Mouse (Mus musculus) layer of hippocampus, adult 2 months (tissue): ENCODE data around the gene Rpl23. TPM values are rescaled to one million over a fixed set of nuclear protein-coding genes. Genes with fewer than 3 reads are reported as not detected.

Experiments used
- DNase-seq, 2 experiments: peaks; one replicate each; pipeline ENCODE4 v3.0.0; 2022; ENCODE audit warnings: low spot score in 2 of 2
- H3K27ac ChIP-seq: fragments of 200-600 bp; 2 replicates; pipeline ENCODE4 v1.8.1; 2022
- H3K4me3 ChIP-seq: fragments of 200-600 bp; 2 replicates; pipeline ENCODE4 v1.8.1; 2022; ENCODE audit warnings: mild to moderate bottlenecking
- CTCF ChIP-seq: fragments of 200-600 bp; conservative IDR thresholded peaks from 2 replicates; pipeline ENCODE4 v1.8.1; 2022; ENCODE audit warnings: antibody characterized with exemption, mild to moderate bottlenecking, moderate library complexity
- total RNA-seq, 2 experiments: library from RNA; stranded (reverse); gene quantifications; 2 replicates each; pipeline ENCODE4 v1.2.3; 2021

Rpl23 gene
- total RNA-seq, 2 experiments from 2014 or later = 361 to 374 TPM

GRCm38 (mm10) chr11:97761638-97762037, 20.6 kb downstream of the Rpl23 start:
- Histone ChIP-seq H3K27ac (no peak overlapping the region), H3K4me3 (no peak overlapping the region)
- peak; percentile 55 for TF ChIP-seq CTCF
- no peak for DNase-seq

- Histone ChIP-seq H3K4me3 (no peak overlapping the region), H3K27ac (no peak overlapping the region)
- TF ChIP-seq CTCF = no peak
- DNase-seq = no peak
Measured at GRCm38 (mm10) chr11:97758942-97759341, 23.3 kb downstream of the Rpl23 start.

- no peak for DNase-seq
- H3K27ac ChIP-seq = no peak overlapping the region
- TF ChIP-seq CTCF = no peak
- H3K4me3 ChIP-seq = no peak overlapping the region
Measured at GRCm38 (mm10) chr11:97758125-97758524, 24.1 kb downstream of the Rpl23 start.

- Histone ChIP-seq H3K4me3 (no peak overlapping the region), H3K27ac (no peak overlapping the region)
- TF ChIP-seq CTCF = no peak
- DNase-seq = no peak
Measured at GRCm38 (mm10) chr11:97753277-97753676, 29.0 kb downstream of the Rpl23 start.

- no peak overlapping the region for H3K4me3 ChIP-seq
- no peak for TF ChIP-seq CTCF
- no peak overlapping the region for H3K27ac ChIP-seq
- no peak for DNase-seq
Measured at GRCm38 (mm10) chr11:97748496-97748895, 33.7 kb downstream of the Rpl23 start.

GRCm38 (mm10) chr11:97747773-97748172, 34.5 kb downstream of the Rpl23 start:
- H3K4me3 ChIP-seq = no peak overlapping the region
- TF ChIP-seq CTCF = no peak
- H3K27ac ChIP-seq = peak overlapping the region; percentile 41; the same call in 1 of the 2 replicates
- DNase-seq = no peak

GRCm38 (mm10) chr11:97745331-97745721, 36.9 kb downstream of the Rpl23 start:
- no peak for DNase-seq
- peak overlapping the region; percentile 72 for H3K4me3 ChIP-seq
- H3K27ac ChIP-seq = peak overlapping the region; percentile 98
- no peak for TF ChIP-seq CTCF

GRCm38 (mm10) chr11:97744718-97745330, 37.4 kb downstream of the Rpl23 start:
- Histone ChIP-seq H3K27ac (peak overlapping the region; percentile 98), H3K4me3 (peak overlapping the region; percentile 72)
- no peak for TF ChIP-seq CTCF

GRCm38 (mm10) chr11:97744063-97744717, 38.0 kb downstream of the Rpl23 start, which contains the start of gene Pip4k2b:
Gene Pip4k2b, minus strand, starts transcription at chr11:97744704.
- no peak for TF ChIP-seq CTCF
- Histone ChIP-seq H3K4me3 (peak within 1 kb of the TSS; percentile 72), H3K27ac (peak within 1 kb of the TSS; percentile 98)
- no peak for DNase-seq

More at GRCm38 (mm10) chr11:97744718-97745330, 37.4 kb downstream of the Rpl23 start:
- peak; percentile 99 for DNase-seq

- Histone ChIP-seq H3K4me3 (peak overlapping the region; percentile 72), H3K27ac (peak overlapping the region; percentile 98)
- no peak for TF ChIP-seq CTCF
- no peak for DNase-seq
Measured at GRCm38 (mm10) chr11:97743423-97743822, 38.8 kb downstream of the Rpl23 start.

GRCm38 (mm10) chr11:97742591-97742990, 39.6 kb downstream of the Rpl23 start:
- Histone ChIP-seq H3K27ac (peak overlapping the region; percentile 44; the same call in 1 of the 2 replicates), H3K4me3 (peak overlapping the region; percentile 72)
- TF ChIP-seq CTCF = no peak
- no peak for DNase-seq

GRCm38 (mm10) chr11:97742157-97742556, 40.1 kb downstream of the Rpl23 start:
- no peak for TF ChIP-seq CTCF
- 0 out of 2 replicates have a peak overlapping the region, but pooled peaks have one; percentile 44 for H3K27ac ChIP-seq
- H3K4me3 ChIP-seq = no peak overlapping the region
- no peak for DNase-seq

- no peak overlapping the region for H3K4me3 ChIP-seq
- peak in 1 of 2 experiments; percentile 41 for DNase-seq
- peak overlapping the region; percentile 61; the same call in 1 of the 2 replicates for H3K27ac ChIP-seq
- no peak for TF ChIP-seq CTCF
Measured at GRCm38 (mm10) chr11:97740190-97740589, 42.0 kb downstream of the Rpl23 start.

GRCm38 (mm10) chr11:97739155-97739554, 43.1 kb downstream of the Rpl23 start:
- no peak for TF ChIP-seq CTCF
- DNase-seq = no peak
- Histone ChIP-seq H3K4me3 (no peak overlapping the region), H3K27ac (no peak overlapping the region)
